Mouse (Mus musculus) thymus, adult 2 months (tissue): ENCODE results near the gene Coa4. TPM values are rescaled to one million over a fixed set of nuclear protein-coding genes. Genes with fewer than 3 reads are reported as not detected.

Source experiments
- DNase-seq: peaks from one replicate; pipeline ENCODE4 v3.0.0; 2021
- H3K27ac ChIP-seq: fragments of 200-500 bp; 2 replicates; pipeline ENCODE4 v1.5.1; 2012; ENCODE audit warnings: low read length, control low read depth; ENCODE audit not compliant: control insufficient read depth, insufficient read depth
- H3K27me3 ChIP-seq: fragments of 200-500 bp; 2 replicates; pipeline ENCODE4 v1.6.1; 2012; ENCODE audit warnings: mild to moderate bottlenecking, low read length, moderate library complexity, mixed read lengths; ENCODE audit not compliant: control insufficient read depth, insufficient read depth
- H3K36me3 ChIP-seq: fragments of 200-500 bp; 2 replicates; pipeline ENCODE4 v1.6.1; 2012; ENCODE audit warnings: mild to moderate bottlenecking, low read length, moderate library complexity; ENCODE audit not compliant: control insufficient read depth, insufficient read depth
- H3K4me1 ChIP-seq: fragments of 200-500 bp; replicated peaks from 2 replicates; pipeline ENCODE4 v1.6.1; 2012; ENCODE audit warnings: low read length; ENCODE audit not compliant: control insufficient read depth, insufficient read depth
- H3K4me3 ChIP-seq: fragments of 200-500 bp; 2 replicates; pipeline ENCODE4 v1.5.1; 2012; ENCODE audit warnings: mild to moderate bottlenecking, low read length, control low read depth, moderate library complexity; ENCODE audit not compliant: control insufficient read depth, insufficient read depth
- CTCF ChIP-seq: fragments of 200-500 bp; IDR thresholded peaks from 2 replicates; pipeline ENCODE4 v1.5.1; 2012; ENCODE audit warnings: mild to moderate bottlenecking, control low read depth, low read length, moderate library complexity, borderline replicate concordance; ENCODE audit not compliant: control insufficient read depth, poor library complexity, insufficient read depth; ENCODE audit errors: extremely low read depth
- POLR2A ChIP-seq: fragments of 200-500 bp; IDR thresholded peaks from 2 replicates; pipeline ENCODE4 v1.6.1; 2012; ENCODE audit warnings: mild to moderate bottlenecking, low read length, control low read depth, moderate library complexity; ENCODE audit not compliant: control insufficient read depth, poor library complexity, insufficient read depth; ENCODE audit errors: extremely low read depth
- WGBS: fragments of 180-500 bp; shearing (Covaris S2); methylation state at CpG from one replicate; pipeline ENCODE4 v1.1.7; 2018; 5-methylcytosine and 5-hydroxymethylcytosine counted together
- polyA plus RNA-seq: library from polyadenylated mRNA; depleted of rRNA; stranded (reverse); fragments of >200 nt; gene quantifications from 2 replicates; pipeline ENCODE4 v1.2.3, GENCODE M21; 2012

The Coa4 gene
- polyA plus RNA-seq, 1 experiment: 9.1 TPM

GRCm38 (mm10) chr7:100504740-100505487 is 32.0 kb upstream of the Coa4 start:
- Histone ChIP-seq H3K27ac (no peak overlapping the region), H3K4me3 (no peak overlapping the region), H3K4me1 (peaks cover 22% of the 10 kb centered on the region), H3K36me3 (peaks cover 5% of the 10 kb centered on the region; the same call in 1 of the 2 replicates), H3K27me3 (no peaks in the 10 kb centered on the region)
- TF ChIP-seq POLR2A (no peak), CTCF (no peak)
- no peak for DNase-seq
- whole genome bisulfite sequencing: 74% methylated on average over 13 of the region's 13 CpGs

GRCm38 (mm10) chr7:100506494-100506893 is 30.4 kb upstream of the Coa4 start:
- Histone ChIP-seq H3K27ac (no peak overlapping the region), H3K36me3 (no peaks in the 10 kb centered on the region), H3K27me3 (no peaks in the 10 kb centered on the region), H3K4me1 (peaks cover 26% of the 10 kb centered on the region), H3K4me3 (no peak overlapping the region)
- DNase-seq: no peak
- WGBS: 80% methylated on average over 4 of the region's 4 CpGs
- no peak for TF ChIP-seq CTCF
- no peak for TF ChIP-seq POLR2A

- 33% methylated on average over 3 of the region's 3 CpGs for WGBS
- Histone ChIP-seq H3K36me3 (no peaks in the 10 kb centered on the region), H3K27me3 (no peaks in the 10 kb centered on the region), H3K27ac (no peak overlapping the region), H3K4me3 (no peak overlapping the region), H3K4me1 (peaks cover 16% of the 10 kb centered on the region)
- TF ChIP-seq CTCF: no peak
- TF ChIP-seq POLR2A: no peak
- no peak for DNase-seq
Measured at GRCm38 (mm10) chr7:100508670-100509069, 28.2 kb upstream of the Coa4 start.

DNA sequence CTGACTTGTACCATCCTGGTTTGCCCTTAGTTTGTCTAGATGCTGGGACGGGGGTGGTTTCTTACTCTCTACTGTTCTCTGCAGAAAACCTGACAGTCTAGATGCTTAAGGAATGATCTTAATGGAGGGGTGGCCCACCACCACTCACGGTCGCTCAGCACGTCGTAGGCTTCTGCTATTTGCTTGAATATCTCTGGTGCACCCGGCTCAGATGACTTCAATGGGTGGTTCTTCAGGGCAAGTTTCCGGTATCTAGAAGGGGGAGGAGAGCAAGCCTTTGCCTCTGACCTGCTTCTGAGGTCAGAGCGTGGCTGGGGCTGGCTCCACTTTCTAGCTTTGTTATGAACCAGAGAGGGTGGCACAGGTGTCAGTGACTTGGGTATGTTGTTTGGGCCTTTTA is 25.3 kb upstream of the Coa4 start:
- peaks cover 10% of the 10 kb centered on the region for H3K4me1 ChIP-seq
- TF ChIP-seq CTCF: no peak
- TF ChIP-seq POLR2A: no peak
- no peaks in the 10 kb centered on the region for H3K27me3 ChIP-seq
- H3K36me3 ChIP-seq: no peaks in the 10 kb centered on the region
- no peak for DNase-seq
- H3K4me3 ChIP-seq: no peak overlapping the region
- no peak overlapping the region for H3K27ac ChIP-seq
- 70% methylated on average over 8 of the region's 8 CpGs for WGBS

GRCm38 (mm10) chr7:100514573-100514972 is 22.3 kb upstream of the Coa4 start, which contains the start of gene Dnajb13:
Gene Dnajb13 (minus strand): TSS chr7:100514960.
- 78% methylated on average over 11 of the region's 11 CpGs for WGBS
- Histone ChIP-seq H3K27me3 (no peaks in the 10 kb centered on the region), H3K4me3 (no peak within 1 kb of the TSS), H3K4me1 (peaks cover 10% of the 10 kb centered on the region), H3K36me3 (no peaks in the 10 kb centered on the region), H3K27ac (no peak within 1 kb of the TSS)
- TF ChIP-seq POLR2A: no peak
- TF ChIP-seq CTCF: no peak
- DNase-seq: no peak

- H3K4me1 ChIP-seq: no peaks in the 10 kb centered on the region
- no peak overlapping the region for H3K4me3 ChIP-seq
- H3K36me3 ChIP-seq: no peaks in the 10 kb centered on the region
- WGBS: 73% methylated on average over 7 of the region's 7 CpGs
- DNase-seq: no peak
- H3K27me3 ChIP-seq: no peaks in the 10 kb centered on the region
- no peak overlapping the region for H3K27ac ChIP-seq
- no peak for TF ChIP-seq CTCF
- TF ChIP-seq POLR2A: no peak
Measured at GRCm38 (mm10) chr7:100520204-100520603, 16.7 kb upstream of the Coa4 start.
